9 mouse cellular contexts compared by ENCODE assay signal in the genomic region with DNA sequence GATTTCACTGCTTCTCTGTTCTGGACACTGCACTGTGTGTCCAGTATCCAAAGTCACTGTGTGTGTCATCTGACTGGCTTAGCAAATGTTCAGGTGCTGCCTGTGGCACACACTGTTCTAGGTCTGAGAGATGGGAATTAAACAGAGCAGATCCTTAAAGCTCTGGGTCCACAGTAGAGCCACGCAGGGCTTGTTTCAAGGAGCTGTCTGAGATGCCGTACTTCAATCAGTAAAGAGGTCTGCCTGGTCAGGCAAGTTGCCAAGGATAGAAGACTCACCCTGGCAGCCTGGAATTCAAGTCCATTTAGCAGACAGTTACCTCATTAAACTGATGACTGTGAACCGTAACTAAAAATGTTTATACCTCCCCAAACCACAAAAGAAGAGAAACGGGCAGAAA.
DNase-seq lines count a peak whose midpoint lies in the region; ATAC-seq and TF ChIP-seq lines count a peak whose summit lies in the region.
"Had no signal": no experiment of that assay in that cellular context is flagged by ENCODE, and none has a peak within 500 bp of the region (broad histone marks: within the 10 kb centered on the region; RNA-seq: fewer than 3 reads in every experiment).

No protein-coding gene starts in this region.

- no peak for TF ChIP-seq CTCF in lung, postnatal 0 days (IDR thresholded peaks at IDR 0.05)
- TF ChIP-seq CTCF in thymus, adult 2 months (IDR thresholded peaks at IDR 0.05; ENCODE audit: borderline replicate concordance, control insufficient read depth, extremely low read depth, insufficient read depth, low read length, poor library complexity), result no peak

- no peak overlapping the region for H3K4me2 ChIP-seq in forebrain, embryonic 16.5 days (ENCODE audit: low read length)
- H3K4me2 ChIP-seq in lung, postnatal 0 days (replicated peaks; ENCODE audit: low read depth, low read length), result peak overlapping the region; percentile 17; the same call in 1 of the 2 replicates
- H3K4me2 ChIP-seq: neural tube, embryonic 13.5 days had no signal

- TF ChIP-seq EP300 in lung, postnatal 0 days (IDR thresholded peaks at IDR 0.05), result no peak

- no peaks in the 10 kb centered on the region for H3K9me3 ChIP-seq in forebrain, embryonic 16.5 days (ENCODE audit: control insufficient read depth, low read length)
- H3K9me3 ChIP-seq in lung, postnatal 0 days (ENCODE audit: low read length), result no peaks in the 10 kb centered on the region
- H3K9me3 ChIP-seq: neural tube, embryonic 13.5 days had no signal

- no peak for TF ChIP-seq POLR2A in thymus, adult 2 months (IDR thresholded peaks at IDR 0.05; ENCODE audit: control insufficient read depth, extremely low read depth, insufficient read depth, low read length, poor library complexity)

- H3K27me3 ChIP-seq in forebrain, embryonic 16.5 days (replicated peaks; ENCODE audit: control insufficient read depth, insufficient read depth, low read length), result no peaks in the 10 kb centered on the region
- H3K27me3 ChIP-seq in lung, postnatal 0 days (replicated peaks; ENCODE audit: insufficient read depth, low read length), result no peaks in the 10 kb centered on the region
- H3K27me3 ChIP-seq in thymus, adult 2 months (ENCODE audit: control insufficient read depth, insufficient read depth, low read length), result no peaks in the 10 kb centered on the region
- H3K27me3 ChIP-seq: neural tube, embryonic 13.5 days had no signal

- ATAC-seq in forebrain, embryonic 16.5 days, result peak; percentile 64
- peak; percentile 87 for ATAC-seq in lung, postnatal 0 days
- ATAC-seq in CD4-positive, CD25-positive, alpha-beta regulatory T cell, adult 4 months, result no peak
- ATAC-seq in granulocyte monocyte progenitor cell, adult 5-6 weeks (replicated peaks; ENCODE audit: poor library complexity, severe bottlenecking), result no peak

- DNase-seq in retina, postnatal 1 day, result peak; percentile 57
- DNase-seq in retina, embryonic 14.5 days (ENCODE audit: low spot score), result no peak
- peak; percentile 58 for DNase-seq in lung, postnatal 0 days (ENCODE audit: low spot score)
- DNase-seq in thymus, adult 2 months, result no peak
- DNase-seq: layer of hippocampus, postnatal 36 days had no signal

- H3K27ac ChIP-seq in forebrain, embryonic 16.5 days (ENCODE audit: low read length), result no peak overlapping the region
- H3K27ac ChIP-seq in lung, postnatal 0 days (ENCODE audit: low read length), result no peak overlapping the region
- no peak overlapping the region for H3K27ac ChIP-seq in thymus, adult 2 months (ENCODE audit: control insufficient read depth, insufficient read depth, low read length)
- H3K27ac ChIP-seq: neural tube, embryonic 13.5 days had no signal

- no peaks in the 10 kb centered on the region for H3K36me3 ChIP-seq in forebrain, embryonic 16.5 days (ENCODE audit: control insufficient read depth, insufficient read depth)
- no peaks in the 10 kb centered on the region for H3K36me3 ChIP-seq in lung, postnatal 0 days (ENCODE audit: insufficient read depth, low read length)
- H3K36me3 ChIP-seq in thymus, adult 2 months (ENCODE audit: control insufficient read depth, insufficient read depth, low read length), result no peaks in the 10 kb centered on the region
- H3K36me3 ChIP-seq: neural tube, embryonic 13.5 days had no signal

- no peak overlapping the region for H3K4me3 ChIP-seq in forebrain, embryonic 16.5 days (replicated peaks; ENCODE audit: low read length)
- H3K4me3 ChIP-seq in lung, postnatal 0 days (ENCODE audit: low read depth, low read length), result no peak overlapping the region
- no peak overlapping the region for H3K4me3 ChIP-seq in thymus, adult 2 months (ENCODE audit: control insufficient read depth, insufficient read depth, low read length)
- H3K4me3 ChIP-seq: neural tube, embryonic 13.5 days had no signal

- 7% methylated on average over 4 of the region's 4 CpGs for WGBS in forebrain, embryonic 16.5 days
- 16% methylated on average over 4 of the region's 4 CpGs for WGBS in lung, postnatal 0 days
- WGBS in thymus, adult 2 months, result 32% methylated on average over 4 of the region's 4 CpGs

- no peak overlapping the region for H3K9ac ChIP-seq in forebrain, embryonic 16.5 days (replicated peaks; ENCODE audit: low read depth, low read length)
- H3K9ac ChIP-seq in lung, postnatal 0 days (replicated peaks; ENCODE audit: low read depth), result no peak overlapping the region
- H3K9ac ChIP-seq: neural tube, embryonic 13.5 days had no signal

- H3K4me1 ChIP-seq in forebrain, embryonic 16.5 days (replicated peaks; ENCODE audit: control insufficient read depth, insufficient read depth, low read length), result peaks cover 9% of the 10 kb centered on the region
- peaks cover 11% of the 10 kb centered on the region; the same call in 1 of the 2 replicates for H3K4me1 ChIP-seq in lung, postnatal 0 days (ENCODE audit: insufficient read depth, low read depth, low read length)
- H3K4me1 ChIP-seq in thymus, adult 2 months (replicated peaks; ENCODE audit: control insufficient read depth, insufficient read depth, low read length), result 0 out of 2 replicates have a peak, but pooled peaks cover 4% of the 10 kb centered on the region

Comparison
In these comparisons a context has a peak if more than half of its experiments do, and no peak if none do; other contexts are left out.
1. DNase-seq: peak in retina, postnatal 1 day (single experiment) and lung, postnatal 0 days (single experiment); none in retina, embryonic 14.5 days (single experiment) and thymus, adult 2 months (single experiment).
2. ATAC-seq: peak in forebrain, embryonic 16.5 days (single experiment) and lung, postnatal 0 days (single experiment); none in CD4-positive, CD25-positive, alpha-beta regulatory T cell, adult 4 months (single experiment) and granulocyte monocyte progenitor cell, adult 5-6 weeks (single experiment).